Mouse (Mus musculus) G1E-ER4 (cell line): ENCODE results near the gene Ifi27l2a. TPM values are rescaled to one million over a fixed set of nuclear protein-coding genes. Genes with fewer than 3 reads are reported as not detected.

Experiments
- GATA1 ChIP-seq: IDR thresholded peaks from one replicate; pipeline ENCODE4 v1.8.0; 2012; ENCODE audit warnings: low read length, inconsistent platforms
- polyA plus RNA-seq: library from polyadenylated mRNA; stranded (reverse); fragments of >175 nt; gene quantifications from 2 replicates; pipeline ENCODE4 v1.2.3, GENCODE M21; 2012

Ifi27l2a gene
- polyA plus RNA-seq = 0.97 and 1.1 TPM in 2 replicates

DNA sequence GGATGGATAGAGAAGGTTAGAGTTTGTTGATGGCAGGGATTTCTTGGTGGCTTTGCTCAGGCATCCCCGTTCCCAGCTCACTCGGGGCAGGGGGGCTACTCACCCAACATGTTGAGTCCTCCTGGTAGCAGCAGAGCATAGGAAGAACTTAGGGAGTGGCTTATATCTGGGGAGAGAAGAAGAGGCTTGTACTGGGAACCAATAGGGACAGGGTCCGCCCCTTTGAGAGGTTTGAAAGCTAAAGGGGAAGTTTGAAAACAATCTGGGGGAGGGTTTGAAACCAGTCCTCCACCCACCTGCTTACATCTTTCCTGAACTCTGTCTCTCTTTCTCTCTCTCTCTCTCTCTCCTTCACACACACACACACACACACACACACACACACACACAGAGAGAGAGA lies at the start of gene Ifi27l2a:
Gene Ifi27l2a, minus strand, starts transcription at position 157 of the 400 bp plus-strand sequence.
- TF ChIP-seq GATA1 = no peak

DNA sequence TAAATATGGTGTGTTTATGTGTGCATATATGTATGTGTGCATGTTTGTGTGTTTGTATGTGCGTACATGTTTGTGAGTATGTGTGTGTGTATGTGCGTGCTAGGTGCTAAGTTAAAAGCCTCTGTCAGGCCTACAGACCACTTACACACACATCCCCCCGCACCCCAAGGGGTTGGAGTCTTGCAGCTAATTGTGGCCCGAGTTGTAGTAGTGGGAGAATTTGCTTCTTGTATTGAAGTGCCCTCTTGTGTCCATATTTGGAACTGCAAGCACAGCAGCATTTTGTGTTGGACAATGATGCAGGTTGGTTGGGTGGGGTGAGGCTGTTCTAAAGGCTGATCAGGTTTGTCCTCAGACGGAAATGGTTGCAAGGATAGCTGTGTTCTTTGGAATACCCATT lies 49.3 kb upstream of the Ifi27l2a start:
- no peak for TF ChIP-seq GATA1

GRCm38 (mm10) chr12:103491091-103491730 lies 47.7 kb upstream of the Ifi27l2a start:
- TF ChIP-seq GATA1 = no peak

GRCm38 (mm10) chr12:103487750-103488149 lies 44.3 kb upstream of the Ifi27l2a start:
- TF ChIP-seq GATA1 = no peak

DNA sequence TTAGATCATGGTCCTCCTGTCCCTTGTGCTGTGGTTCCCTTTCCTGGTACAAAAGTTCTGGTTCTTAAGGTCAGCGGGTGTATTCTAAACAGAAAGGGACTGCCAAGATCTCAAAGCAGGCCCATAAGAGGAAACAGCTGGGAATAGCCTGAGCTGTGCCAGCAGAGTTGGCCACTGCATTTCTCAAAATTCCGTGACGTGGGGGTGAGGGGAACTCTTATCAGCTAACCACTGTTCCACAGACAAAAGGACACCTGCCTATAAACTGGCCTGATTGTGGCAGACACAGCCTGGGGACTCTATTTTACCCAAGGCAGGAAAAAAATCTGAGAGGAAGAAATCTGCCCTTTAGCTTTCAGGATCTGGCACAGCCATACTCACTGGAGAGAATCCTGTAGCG lies 43.8 kb upstream of the Ifi27l2a start:
- no peak for TF ChIP-seq GATA1

DNA sequence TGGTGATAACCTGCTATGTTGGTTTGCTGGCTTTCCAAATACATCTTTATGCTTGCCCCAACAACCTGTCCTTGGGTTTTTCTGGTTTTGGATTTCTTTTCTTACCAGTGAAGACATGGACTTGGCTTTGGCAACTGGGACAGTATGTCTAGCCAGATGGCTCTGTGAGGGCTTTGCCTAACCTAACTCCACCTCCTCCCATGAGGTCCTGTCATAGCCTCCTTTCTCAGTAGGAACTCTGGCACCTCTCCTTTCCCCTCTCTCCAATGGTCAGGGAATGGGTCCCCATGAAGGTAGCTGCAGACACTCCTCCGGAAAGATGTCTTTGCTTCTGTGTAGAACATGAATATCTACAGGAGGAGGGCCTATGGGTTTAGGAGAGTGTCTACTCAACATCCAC lies 43.2 kb upstream of the Ifi27l2a start:
- no peak for TF ChIP-seq GATA1

DNA sequence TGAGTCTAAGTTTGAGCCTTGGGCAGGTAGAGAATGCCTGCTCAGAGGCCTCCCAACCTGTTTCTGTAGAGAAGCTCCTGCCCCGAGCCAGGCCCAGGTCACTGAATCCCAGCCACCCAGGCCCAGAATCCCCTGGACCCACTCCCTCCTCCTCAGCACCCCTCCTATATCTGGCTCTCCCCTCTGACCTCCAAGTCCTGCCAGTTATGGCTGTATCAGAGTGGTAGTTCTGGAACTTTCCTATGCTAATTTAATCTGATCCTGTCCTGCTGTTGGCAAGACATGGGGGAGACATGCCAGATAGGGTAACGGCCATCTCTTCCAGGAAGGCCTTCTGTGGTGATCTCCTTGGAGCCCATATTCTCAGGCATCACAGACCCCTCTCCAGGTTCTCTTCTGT lies 39.3 kb upstream of the Ifi27l2a start:
- no peak for TF ChIP-seq GATA1

DNA sequence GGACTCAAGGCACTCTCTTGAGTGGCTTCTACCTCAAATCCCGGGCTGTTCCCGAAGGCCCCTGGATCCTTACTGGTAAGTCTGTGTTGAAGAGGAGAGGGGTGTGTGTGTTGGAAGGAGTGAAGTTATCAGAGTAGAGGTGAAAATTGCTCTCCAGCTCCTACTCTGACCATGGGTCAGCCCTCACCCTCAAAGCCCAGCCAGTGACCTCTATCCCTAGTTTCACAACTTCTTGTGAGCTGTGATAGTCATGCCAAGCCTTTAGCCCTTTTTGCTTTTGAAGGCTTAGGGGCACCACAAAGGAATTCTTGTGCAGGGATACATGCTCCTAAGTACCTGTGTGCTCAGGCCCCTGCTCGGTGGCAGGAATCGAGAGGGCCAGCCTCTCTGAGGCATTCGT lies 38.2 kb upstream of the Ifi27l2a start:
- TF ChIP-seq GATA1 = no peak

DNA sequence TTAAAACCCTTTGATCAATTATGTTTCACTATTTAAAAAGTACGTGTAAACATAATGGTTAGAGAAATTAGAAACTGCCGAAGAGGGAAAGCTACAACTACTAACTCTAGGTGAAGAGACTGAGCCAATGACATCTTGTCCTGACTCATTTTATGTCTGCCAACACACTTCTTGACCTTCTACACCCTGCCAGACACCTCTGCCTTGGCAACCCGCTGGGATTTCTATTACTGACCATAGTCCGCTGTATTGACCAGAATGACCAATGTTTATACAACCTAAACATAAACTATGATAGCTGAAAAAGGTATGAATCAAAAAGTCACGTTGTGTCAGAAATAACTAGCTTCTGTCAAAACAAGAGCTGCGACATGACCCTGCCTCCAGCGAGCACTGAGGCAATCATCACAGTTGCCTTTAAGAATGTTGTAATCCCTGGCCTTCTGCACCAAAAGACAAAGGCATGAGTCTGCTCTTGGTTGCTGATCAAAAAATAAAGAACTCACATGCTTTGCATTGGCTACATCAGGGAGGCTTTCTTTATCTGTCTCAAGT lies 34.1 kb upstream of the Ifi27l2a start:
- TF ChIP-seq GATA1 = no peak

GRCm38 (mm10) chr12:103476779-103477389 lies 33.4 kb upstream of the Ifi27l2a start:
- TF ChIP-seq GATA1 = no peak

- TF ChIP-seq GATA1 = no peak
Measured at GRCm38 (mm10) chr12:103474481-103474880, 31.0 kb upstream of the Ifi27l2a start.

GRCm38 (mm10) chr12:103457140-103457539 lies 13.7 kb upstream of the Ifi27l2a start, which contains the start of gene Ifi27l2b:
Ifi27l2b (minus strand) TSS chr12:103457223.
- no peak for TF ChIP-seq GATA1

- TF ChIP-seq GATA1 = no peak
Measured at GRCm38 (mm10) chr12:103453361-103453760, 9.9 kb upstream of the Ifi27l2a start.

DNA sequence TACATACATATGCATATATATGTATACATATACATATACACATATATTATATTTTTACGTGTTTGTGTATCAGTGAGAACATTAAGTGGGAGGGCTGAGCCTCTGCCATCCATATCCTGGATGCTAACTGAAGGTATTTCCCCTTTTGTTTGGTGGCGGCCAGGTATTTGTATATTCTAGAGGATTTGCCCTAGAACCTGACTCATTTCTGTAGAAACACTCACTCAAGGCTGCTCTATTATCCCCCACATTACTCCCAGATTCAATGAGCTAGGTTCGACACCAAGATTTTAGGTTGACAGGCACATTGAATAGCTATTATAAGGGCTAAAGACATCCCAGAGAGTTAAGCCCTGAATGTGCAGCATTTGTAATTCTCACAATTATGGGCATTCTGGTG lies 1.6 kb upstream of the Ifi27l2a start:
- TF ChIP-seq GATA1 = no peak

- no peak for TF ChIP-seq GATA1
Measured at GRCm38 (mm10) chr12:103437601-103438000, 5.9 kb downstream of the Ifi27l2a start.

GRCm38 (mm10) chr12:103434861-103435260 lies 8.6 kb downstream of the Ifi27l2a start:
- TF ChIP-seq GATA1 = no peak
